Mouse (Mus musculus) kidney, adult 2 months (tissue): ENCODE measurements around the gene Micu2.

Source experiments
- CTCF ChIP-seq: fragments of 200-500 bp; conservative IDR thresholded peaks from 2 replicates; pipeline ENCODE4 v1.5.1; 2011; ENCODE audit warnings: low read depth, mild to moderate bottlenecking, control low read depth, low read length, moderate library complexity, mixed read lengths; ENCODE audit not compliant: insufficient read depth, insufficient read length
- POLR2A ChIP-seq: fragments of 200-500 bp; IDR thresholded peaks from one replicate; pipeline ENCODE4 v1.6.1; 2011; ENCODE audit warnings: low read depth, low read length, control low read depth

GRCm38 (mm10) chr14:57975656-57976055 is 23.4 kb downstream of the Micu2 start:
- TF ChIP-seq POLR2A (no peak), CTCF (no peak)
